Mouse (Mus musculus) liver, embryonic 14.5 days (tissue): ENCODE measurements at regions not wholly inside any gene's neighbourhood (a gene's known extent, or its start where the extent isn't known, plus 50 kb on each side); places are given as distances from the start of the nearest gene placed in this dataset.

Experiments
- ATAC-seq: fragments of 200-750 bp; cut with Nextera tagmentation; 2 replicates; pipeline ENCODE4 v1.8.0; 2017; ENCODE audit warnings: moderate number of reproducible peaks, mild to moderate bottlenecking, moderate library complexity; ENCODE audit not compliant: insufficient read depth
- DNase-seq, 3 experiments: peaks; one replicate each; pipeline ENCODE4 v3.0.0-alpha.2; 2012 to 2013; ENCODE audit warnings: low read depth in 3 of 3, low spot score in 3 of 3
- H3K27ac ChIP-seq: fragments of 300-500 bp; sonication (generic); 2 replicates; pipeline ENCODE4 v1.5.1; 2014; ENCODE audit warnings: moderate library complexity, mild to moderate bottlenecking, control low read depth, inconsistent platforms
- H3K27me3 ChIP-seq: fragments of 300-500 bp; sonication (generic); 2 replicates; pipeline ENCODE4 v1.6.1; 2014; ENCODE audit warnings: mild to moderate bottlenecking, low read length, moderate library complexity; ENCODE audit not compliant: control insufficient read depth, insufficient read depth
- H3K36me3 ChIP-seq: fragments of 300-500 bp; sonication (generic); replicated peaks from 2 replicates; pipeline ENCODE4 v1.6.1; 2014; ENCODE audit warnings: low read depth; ENCODE audit not compliant: control insufficient read depth, insufficient read depth
- H3K4me1 ChIP-seq, 2 experiments: fragments of 200-500 bp in 1 of 2; fragments of 300-500 bp in 1 of 2; sonication (generic) in 1 of 2; replicated peaks; 2 replicates each; pipeline ENCODE4 v1.6.1; 2012 to 2014; ENCODE audit warnings: antibody characterized with exemption in 1 of 2, inconsistent platforms in 1 of 2, low read length in 1 of 2; ENCODE audit not compliant: control insufficient read depth in 2 of 2, insufficient read depth in 2 of 2
- H3K4me2 ChIP-seq: fragments of 300-500 bp; sonication (generic); 2 replicates; pipeline ENCODE4 v1.6.1; 2014; ENCODE audit warnings: low read depth, mild to moderate bottlenecking, control low read depth, moderate library complexity
- H3K4me3 ChIP-seq, 2 experiments: fragments of 200-500 bp in 1 of 2; fragments of 300-500 bp in 1 of 2; sonication (generic) in 1 of 2; 2 replicates each; pipeline ENCODE4 v1.5.1; 2012 to 2014; ENCODE audit warnings: low read depth in 2 of 2, low read length in 2 of 2, mild to moderate bottlenecking in 2 of 2, control low read depth in 1 of 2, inconsistent platforms in 1 of 2, moderate library complexity in 1 of 2; ENCODE audit not compliant: insufficient read depth in 1 of 2
- H3K9ac ChIP-seq: fragments of 300-500 bp; sonication (generic); replicated peaks from 2 replicates; pipeline ENCODE4 v1.6.1; 2014; ENCODE audit warnings: mild to moderate bottlenecking, control low read depth, moderate library complexity
- H3K9me3 ChIP-seq: fragments of 300-500 bp; sonication (generic); 2 replicates; pipeline ENCODE4 v1.6.1; 2016; ENCODE audit warnings: low read length, mixed read lengths; ENCODE audit not compliant: control insufficient read depth
- CTCF ChIP-seq: IDR thresholded peaks from 2 replicates; pipeline ENCODE4 v1.5.1; 2016; ENCODE audit warnings: antibody characterized with exemption, low read depth, control low read depth
- EP300 ChIP-seq: IDR thresholded peaks from 2 replicates; pipeline ENCODE4 v1.6.1; 2016; ENCODE audit warnings: antibody characterized with exemption, low read depth
- WGBS: fragments of 180-500 bp; shearing (Covaris S2); extraction: QIAGEN DNeasy Blood & Tissue Kit; methylation state at CpG from one replicate; pipeline ENCODE4 v1.1.7; 2014; ENCODE audit not compliant: insufficient replicate concordance; 5-methylcytosine and 5-hydroxymethylcytosine counted together

- WGBS: 77% methylated on average over 4 of the region's 4 CpGs
- Histone ChIP-seq H3K9ac (no peak overlapping the region), H3K27me3 (no peaks in the 10 kb centered on the region), H3K4me2 (no peak overlapping the region), H3K9me3 (no peaks in the 10 kb centered on the region), H3K27ac (no peak overlapping the region), H3K36me3 (no peaks in the 10 kb centered on the region), H3K4me1 (no peaks in the 10 kb centered on the region), H3K4me3 (no peak overlapping the region)
- no peak for TF ChIP-seq EP300
- no peak for TF ChIP-seq CTCF
- ATAC-seq: no peak
- no peak for DNase-seq
These were observed 570.7 kb downstream of the Ccdc171 start for GRCm38 (mm10) chr4:84096081-84096480.

DNA sequence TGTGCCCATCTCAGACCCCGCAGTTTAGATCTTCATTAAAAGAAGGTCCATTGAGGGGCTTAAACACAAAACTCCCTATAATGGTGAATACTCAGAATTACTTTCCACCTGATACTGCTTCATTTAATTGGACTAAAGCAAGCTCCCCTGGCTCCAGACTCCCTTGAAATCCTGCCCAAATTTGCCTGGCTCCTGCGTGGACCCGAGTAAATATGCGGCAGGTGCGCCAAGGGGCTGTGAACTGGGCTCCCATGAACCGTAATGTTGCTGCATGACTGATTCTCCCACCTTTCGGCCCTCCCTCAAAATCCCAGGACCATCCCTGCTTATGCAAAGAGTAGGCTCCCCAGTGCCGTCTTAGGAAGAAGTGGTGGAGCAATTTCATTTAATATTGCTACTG is 573.7 kb downstream of the Ccdc171 start:
- no peaks in the 10 kb centered on the region for H3K9me3 ChIP-seq
- H3K4me2 ChIP-seq: no peak overlapping the region
- no peak overlapping the region for H3K27ac ChIP-seq
- no peak for TF ChIP-seq CTCF
- no peak for TF ChIP-seq EP300
- DNase-seq: no peak
- no peak overlapping the region for H3K9ac ChIP-seq
- no peaks in the 10 kb centered on the region for H3K4me1 ChIP-seq
- no peaks in the 10 kb centered on the region for H3K36me3 ChIP-seq
- ATAC-seq: no peak
- H3K27me3 ChIP-seq: no peaks in the 10 kb centered on the region
- 75% methylated on average over 8 of the region's 8 CpGs for WGBS
- H3K4me3 ChIP-seq: no peak overlapping the region

GRCm38 (mm10) chr4:84101923-84102322 is 573.2 kb downstream of the Bnc2 start:
- TF ChIP-seq EP300 (no peak), CTCF (no peak)
- Histone ChIP-seq H3K4me2 (no peak overlapping the region), H3K27me3 (no peaks in the 10 kb centered on the region), H3K36me3 (no peaks in the 10 kb centered on the region), H3K9me3 (no peaks in the 10 kb centered on the region), H3K4me3 (no peak overlapping the region), H3K9ac (no peak overlapping the region), H3K27ac (no peak overlapping the region), H3K4me1 (no peaks in the 10 kb centered on the region)
- ATAC-seq: no peak
- 73% methylated on average over 6 of the region's 6 CpGs for WGBS
- no peak for DNase-seq

GRCm38 (mm10) chr4:84102736-84103135 is 572.3 kb downstream of the Bnc2 start:
- no peaks in the 10 kb centered on the region for H3K4me1 ChIP-seq
- H3K27ac ChIP-seq: no peak overlapping the region
- H3K9me3 ChIP-seq: no peaks in the 10 kb centered on the region
- ATAC-seq: no peak
- TF ChIP-seq EP300 (no peak), CTCF (no peak)
- H3K36me3 ChIP-seq: no peaks in the 10 kb centered on the region
- no peak overlapping the region for H3K9ac ChIP-seq
- no peak overlapping the region for H3K4me3 ChIP-seq
- no peaks in the 10 kb centered on the region for H3K27me3 ChIP-seq
- 58% methylated on average over 11 of the region's 11 CpGs for WGBS
- no peak overlapping the region for H3K4me2 ChIP-seq
- DNase-seq: no peak

DNA sequence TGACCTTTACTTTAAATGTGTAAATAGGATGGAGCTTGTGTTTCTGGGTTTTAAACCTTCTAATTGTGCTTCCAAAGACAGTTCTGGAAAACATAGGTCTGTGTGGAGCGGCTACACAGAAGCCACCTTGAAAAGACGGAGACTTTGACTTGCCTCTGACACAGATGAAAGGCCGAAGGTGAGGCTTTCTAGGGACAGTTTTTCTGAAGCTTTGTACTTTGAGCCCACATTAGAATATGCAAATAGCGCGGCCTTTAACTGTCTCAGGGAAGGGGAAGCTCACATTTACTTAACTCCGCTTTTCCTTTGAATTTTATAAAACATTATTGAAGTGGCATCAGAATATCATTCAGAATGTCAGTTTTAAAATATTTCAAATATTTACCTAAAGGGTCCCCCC is 566.5 kb downstream of the Bnc2 start:
- Histone ChIP-seq H3K9me3 (no peaks in the 10 kb centered on the region), H3K36me3 (no peaks in the 10 kb centered on the region), H3K27me3 (no peaks in the 10 kb centered on the region), H3K27ac (no peak overlapping the region), H3K9ac (no peak overlapping the region), H3K4me2 (no peak overlapping the region), H3K4me1 (0 out of 4 replicates have a peak, but pooled peaks cover 0 to 5% of the 10 kb centered on the region in 2 experiments), H3K4me3 (no peak overlapping the region)
- no peak for ATAC-seq
- DNase-seq: peak in 2 of 3 experiments; percentile 4 to 13
- TF ChIP-seq EP300: no peak
- TF ChIP-seq CTCF: no peak
- WGBS: 67% methylated on average over 6 of the region's 6 CpGs
